Mouse (Mus musculus) neutrophil, adult 5-6 weeks (primary cell): Measurements from ENCODE around the gene Ap2m1. TPM values are rescaled to one million over a fixed set of nuclear protein-coding genes. Genes with fewer than 3 reads are reported as not detected.
"Not testable (repeated sequence)": the region's sequence is repeated elsewhere in the genome, so short reads cannot be mapped to it uniquely, and the experiment has no call there.

Source experiments
- ATAC-seq: fragments of 151-379, 151-347 bp; 2 replicates; pipeline ENCODE4 v1.8.0; 2017; ENCODE audit warnings: mild to moderate bottlenecking, moderate TSS enrichment; ENCODE audit not compliant: insufficient number of reproducible peaks, poor library complexity, low FRiP score, severe bottlenecking; ENCODE audit errors: extremely low read depth
- total RNA-seq: library from RNA; stranded (forward); fragments of 200-1000 nt; gene quantifications from 2 replicates; pipeline ENCODE4 v1.2.3, GENCODE M21; 2017

Ap2m1 gene
- 176 and 177 TPM in 2 replicates for total RNA-seq

DNA sequence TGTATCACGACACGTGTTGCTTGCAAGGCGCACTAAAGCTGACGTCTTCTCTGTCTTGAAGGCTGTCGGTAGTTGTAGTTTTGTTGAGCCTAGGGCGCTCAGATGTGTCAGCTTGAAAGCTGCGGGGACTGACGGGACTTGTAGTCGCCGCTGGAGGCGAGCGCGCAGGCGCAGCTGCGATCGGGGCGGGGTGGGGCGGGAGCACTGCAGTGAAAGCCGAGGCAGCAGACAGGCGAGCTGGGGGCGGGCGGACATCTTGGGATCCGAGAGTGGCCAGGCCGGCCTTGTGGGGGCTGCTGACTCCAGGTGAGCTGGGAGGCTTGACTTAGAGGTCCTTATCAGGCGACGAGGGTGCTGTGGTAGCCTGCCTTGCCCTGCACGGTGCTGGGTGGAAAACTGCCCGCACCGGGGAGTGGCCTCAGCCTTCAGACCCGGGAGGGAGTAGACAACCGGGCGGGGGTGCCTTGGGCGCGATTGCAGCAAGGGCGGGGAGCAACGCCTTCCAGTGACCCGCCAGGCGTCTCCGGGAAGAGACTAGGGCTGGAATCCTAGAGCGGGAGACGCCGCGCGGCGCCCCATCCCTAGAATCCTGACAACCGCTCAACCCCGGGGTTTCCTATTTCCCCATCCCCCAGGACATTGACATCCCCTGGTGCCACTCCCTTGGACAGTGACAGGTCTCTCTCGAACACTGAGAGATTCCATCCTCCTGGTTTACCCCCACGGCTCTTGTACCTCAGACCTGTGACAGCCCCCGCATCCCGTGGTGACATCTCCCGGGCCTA, at the start of gene Ap2m1:
TSS of gene Ap2m1 (plus strand) at position 183 of the 785 bp plus-strand sequence.
- ATAC-seq, result peak; percentile 99

DNA sequence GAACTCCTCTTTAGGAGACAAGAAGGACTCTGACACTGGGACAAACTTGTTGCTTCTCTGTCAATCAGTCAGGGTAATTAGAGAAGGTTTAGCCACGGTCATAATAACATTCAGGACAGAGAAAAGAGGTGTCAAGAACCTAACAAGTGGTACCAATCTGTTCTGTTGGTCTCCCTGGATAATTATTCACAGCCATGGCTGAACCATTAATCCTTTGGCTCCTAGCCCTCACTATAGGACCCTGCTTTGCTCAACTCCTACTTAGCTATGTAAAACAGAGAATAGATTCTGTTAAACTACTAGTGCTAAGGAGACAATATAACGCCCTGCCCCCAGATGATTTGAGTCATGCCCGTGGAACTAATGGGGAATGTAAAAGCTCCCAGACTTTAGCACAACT, 49.2 kb upstream of the Ap2m1 start:
- ATAC-seq, result no peak

DNA sequence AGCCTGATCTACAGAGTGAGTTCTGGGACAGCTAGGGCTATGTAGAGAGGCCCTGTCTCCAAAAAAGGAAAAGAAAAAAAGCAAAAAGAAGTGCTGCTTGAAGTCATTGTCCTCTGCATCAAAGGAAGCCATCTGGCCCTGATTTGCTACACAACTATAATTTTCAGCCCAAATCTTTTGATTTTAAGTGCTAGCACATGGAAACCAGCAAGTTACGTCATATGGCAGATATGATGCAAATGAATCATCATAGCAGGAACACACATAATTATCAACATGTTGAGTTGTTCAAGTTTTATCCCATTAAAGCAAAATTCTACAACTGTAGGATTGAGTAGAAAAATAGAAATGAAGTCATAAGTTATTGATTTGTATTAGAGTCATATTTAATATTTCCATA, 47.1 kb upstream of the Ap2m1 start:
- ATAC-seq, result no peak

DNA sequence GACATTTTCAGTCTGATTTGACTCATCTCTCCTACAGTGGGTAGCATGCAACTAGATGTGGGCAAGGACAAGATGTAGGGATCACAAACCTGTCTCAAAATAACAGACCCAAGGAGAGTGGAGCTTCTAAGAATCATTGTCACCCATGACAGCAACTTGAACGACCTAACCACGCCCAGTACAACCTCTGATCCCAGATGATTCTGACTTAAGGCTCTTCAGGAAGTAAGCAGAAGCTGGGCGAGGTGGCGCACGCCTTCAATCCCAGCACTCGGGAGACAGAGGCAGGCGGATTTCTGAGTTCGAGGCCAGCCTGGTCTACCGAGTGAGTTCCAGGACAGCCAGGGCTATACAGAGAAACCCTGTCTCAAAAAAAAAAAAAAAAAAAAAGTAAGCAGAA, 46.5 kb upstream of the Ap2m1 start:
- not testable (repeated sequence) for ATAC-seq

DNA sequence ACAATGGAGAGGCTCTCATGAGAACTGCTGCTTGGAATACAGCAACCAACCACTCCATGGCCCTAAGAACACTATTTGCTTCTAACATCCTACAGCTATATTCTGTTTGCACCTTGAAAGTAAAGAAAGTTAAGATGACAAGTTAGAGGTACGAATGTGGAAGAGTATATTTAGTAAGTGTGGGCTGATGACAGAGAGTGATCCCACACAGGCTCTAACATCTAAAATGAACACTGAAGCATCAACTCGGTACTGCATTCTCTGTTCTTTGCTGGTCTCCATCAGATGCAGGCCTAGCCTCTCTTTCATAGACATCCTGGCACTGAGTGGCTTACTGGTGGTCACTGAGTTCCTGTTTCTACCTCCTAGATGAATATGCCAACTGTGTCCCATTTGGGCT, 46.0 kb upstream of the Ap2m1 start:
- ATAC-seq, result no peak

DNA sequence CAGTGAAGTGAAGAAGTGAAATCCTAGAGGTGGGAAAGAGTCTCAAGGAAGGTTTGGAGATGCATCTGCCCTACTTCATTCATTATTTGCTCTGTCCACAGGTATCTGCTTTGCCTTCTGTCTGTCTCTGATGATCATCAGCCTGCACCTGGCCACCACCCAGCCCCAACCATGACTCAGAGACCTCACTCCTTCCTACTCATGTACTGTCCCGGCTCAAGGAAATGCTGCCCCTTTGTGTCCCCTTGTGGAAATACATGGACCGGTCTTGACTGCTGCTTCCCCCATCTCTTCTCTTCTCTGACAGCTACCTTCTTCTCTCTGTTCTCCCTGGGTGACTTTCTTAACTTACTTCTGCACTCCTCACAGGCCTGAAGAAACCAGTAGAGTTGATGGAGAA, 44.7 kb upstream of the Ap2m1 start:
- no peak for ATAC-seq

DNA sequence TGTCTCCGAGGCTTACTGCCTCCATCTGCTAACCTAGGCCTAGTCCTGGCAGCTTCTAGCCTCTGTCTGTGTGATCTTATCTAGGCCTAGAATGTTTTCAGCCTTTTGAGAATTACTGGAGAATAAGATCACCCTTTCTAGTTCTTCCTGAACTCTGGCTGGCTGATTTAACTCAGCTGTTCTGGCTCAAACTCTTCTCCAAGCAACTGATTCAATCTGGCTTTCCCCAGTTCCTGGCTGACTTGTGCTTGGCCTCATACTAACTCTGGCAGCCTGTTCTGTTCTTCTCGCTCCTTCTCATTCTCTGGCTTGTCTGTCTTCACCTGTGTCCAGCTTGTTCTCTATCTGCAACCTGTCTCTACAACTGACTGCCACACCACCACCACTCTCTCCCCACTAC, 44.0 kb upstream of the Ap2m1 start:
- no peak for ATAC-seq

DNA sequence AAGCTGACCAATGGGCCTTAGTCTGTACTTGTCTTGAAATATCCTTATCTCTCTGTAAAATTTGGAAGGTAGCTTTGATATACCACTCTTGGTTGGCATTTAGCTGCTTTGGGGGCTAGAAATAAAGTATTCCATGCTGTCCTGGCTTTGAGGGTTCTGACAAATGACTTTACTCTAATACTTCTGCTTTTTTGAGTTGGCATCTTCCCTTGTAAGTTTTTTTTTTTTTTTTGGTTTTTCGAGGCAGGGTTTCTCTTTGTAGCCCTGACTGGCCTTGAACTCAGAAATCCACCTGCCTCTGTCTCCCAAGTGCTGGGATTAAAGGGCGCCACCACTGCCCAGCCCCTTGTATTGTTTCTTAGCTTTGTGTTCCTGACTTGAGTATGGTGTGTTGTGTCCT, 41.8 kb upstream of the Ap2m1 start:
- ATAC-seq, result no peak

DNA sequence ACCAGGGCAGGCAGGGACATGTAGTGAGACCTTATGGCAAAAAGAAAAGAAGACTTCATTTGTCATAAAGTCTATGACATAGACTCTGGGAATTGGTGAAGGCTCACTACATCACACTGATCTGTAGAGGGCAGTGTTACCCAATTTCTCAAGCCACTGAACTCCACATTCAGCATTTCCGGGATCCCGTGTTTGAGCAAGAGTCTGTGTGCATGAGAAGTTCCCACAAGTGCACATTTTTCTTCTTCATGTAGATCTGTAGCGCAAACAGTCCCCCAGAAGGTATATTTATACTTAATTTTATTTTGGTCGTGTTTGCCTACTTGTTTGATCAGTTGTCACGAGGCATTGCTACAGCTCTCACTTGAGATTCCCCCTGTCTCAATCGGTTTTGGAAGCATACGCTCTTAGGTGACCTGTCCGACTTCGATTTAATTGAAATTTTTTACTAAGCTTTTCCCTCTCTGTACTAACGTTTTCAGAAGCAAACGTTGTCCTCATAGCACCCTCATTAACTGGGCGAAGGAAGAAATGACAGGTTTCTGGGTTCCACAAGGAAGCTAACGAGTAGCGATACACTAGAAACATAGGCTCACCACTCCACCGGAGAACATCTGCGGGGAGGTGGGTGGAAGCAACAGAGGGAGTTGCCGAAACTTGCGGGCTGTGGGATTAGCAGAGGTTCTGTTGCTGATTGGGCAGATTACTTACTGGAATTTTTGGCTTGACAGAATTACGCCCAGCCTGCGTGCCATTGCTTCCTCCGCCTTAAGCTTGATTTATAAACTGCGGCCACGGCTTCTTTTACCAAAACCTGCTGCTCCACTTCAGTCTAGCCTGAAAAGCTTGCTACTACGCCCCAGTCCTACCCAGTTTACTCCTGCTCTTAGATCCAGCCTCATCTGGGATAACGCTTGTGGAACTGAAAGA, 38.3 kb upstream of the Ap2m1 start:
- ATAC-seq, result peak; percentile 77

DNA sequence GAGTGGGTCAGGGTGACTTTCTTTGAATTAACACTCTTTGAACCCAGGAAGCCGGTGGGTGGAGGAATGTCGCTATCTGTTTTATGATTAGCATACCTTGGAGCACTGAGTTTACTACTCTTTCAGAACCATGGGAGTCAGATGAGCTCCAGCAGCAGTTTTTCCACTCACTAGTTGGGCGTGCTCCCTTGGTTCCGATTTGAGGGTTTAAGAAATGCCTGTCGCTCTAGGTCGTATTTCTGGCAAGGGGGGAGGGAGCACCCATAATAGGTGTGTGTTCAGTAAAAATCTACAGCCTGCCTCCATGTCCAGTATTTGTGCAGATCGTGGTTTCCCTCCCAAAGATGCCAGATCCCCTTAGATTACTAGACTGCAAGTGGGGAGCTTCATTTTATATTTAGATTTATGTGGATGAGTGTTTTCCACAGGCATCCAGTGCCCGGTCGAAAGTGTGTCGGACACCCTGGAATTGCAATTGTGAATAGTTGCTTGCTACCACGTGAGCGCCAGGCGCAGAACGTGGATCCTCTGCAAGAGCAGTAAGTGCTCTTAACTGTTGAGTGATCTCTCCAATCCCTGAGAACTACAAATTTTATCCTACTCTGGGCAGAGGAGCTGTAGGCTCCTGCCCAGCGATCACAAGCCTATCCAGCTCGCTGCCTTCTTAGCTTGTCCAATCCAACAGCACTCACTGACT, 37.1 kb upstream of the Ap2m1 start:
- ATAC-seq, result no peak

DNA sequence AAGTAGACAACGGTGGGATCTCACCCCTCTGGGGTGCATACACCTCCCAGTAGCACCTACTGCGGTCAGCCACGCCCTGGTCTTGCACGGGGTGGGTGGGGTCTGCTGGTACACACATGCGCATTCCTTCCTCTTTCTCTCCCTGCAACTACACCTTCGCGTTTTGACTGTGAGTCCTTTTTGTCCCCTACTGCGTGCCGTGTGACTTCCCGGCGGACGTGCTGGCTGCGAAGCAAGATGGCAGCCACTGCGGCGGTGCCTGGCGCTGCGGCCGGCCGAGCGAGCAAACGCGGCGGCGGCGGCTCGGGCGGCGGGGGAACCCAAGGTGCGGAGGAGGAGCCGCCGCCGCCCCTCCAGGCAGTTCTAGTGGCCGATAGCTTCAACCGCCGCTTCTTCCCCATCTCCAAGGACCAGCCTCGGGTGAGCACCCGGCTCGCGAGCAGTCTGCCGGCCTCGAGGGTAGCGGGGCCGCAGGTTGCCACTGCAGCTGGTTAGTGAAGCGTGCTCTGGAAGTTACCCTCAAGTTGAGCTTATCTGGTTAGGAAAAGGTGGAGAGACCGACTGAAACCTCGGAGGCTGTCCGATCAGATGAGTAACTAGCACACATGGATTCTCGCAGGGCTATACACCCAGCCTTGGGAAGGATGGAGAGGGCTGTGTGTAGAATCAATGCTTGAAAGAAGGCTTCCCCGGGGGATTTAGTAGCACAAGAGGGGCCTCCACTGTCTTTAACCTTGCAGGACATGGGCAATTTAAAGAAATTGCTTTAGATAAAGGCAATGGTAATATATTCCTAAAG, 36.4 kb upstream of the Ap2m1 start, which contains the start of gene Eif2b5:
TSS of gene Eif2b5 (plus strand) at position 141 of the 799 bp plus-strand sequence.
- ATAC-seq, result peak; percentile 93

DNA sequence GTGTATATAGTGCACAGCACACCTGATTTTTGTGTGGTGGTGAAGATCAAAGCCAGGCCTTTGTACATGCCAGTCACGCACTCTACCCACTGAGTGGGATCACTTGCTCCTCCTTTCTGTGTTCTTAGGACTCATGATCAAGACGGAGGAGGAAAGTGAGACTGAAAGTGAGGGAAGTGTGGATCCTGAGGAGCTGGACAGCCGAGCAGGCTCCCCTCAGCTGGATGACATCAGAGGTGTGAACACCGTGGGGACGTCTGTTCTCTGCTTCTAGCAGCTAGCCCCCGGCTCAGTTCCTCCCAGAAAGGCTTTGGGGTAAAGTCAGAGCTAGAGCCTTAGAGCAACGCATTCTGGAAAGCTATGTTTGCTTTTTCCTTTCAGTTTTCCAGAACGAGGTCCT, 29.3 kb upstream of the Ap2m1 start:
- ATAC-seq, result no peak

DNA sequence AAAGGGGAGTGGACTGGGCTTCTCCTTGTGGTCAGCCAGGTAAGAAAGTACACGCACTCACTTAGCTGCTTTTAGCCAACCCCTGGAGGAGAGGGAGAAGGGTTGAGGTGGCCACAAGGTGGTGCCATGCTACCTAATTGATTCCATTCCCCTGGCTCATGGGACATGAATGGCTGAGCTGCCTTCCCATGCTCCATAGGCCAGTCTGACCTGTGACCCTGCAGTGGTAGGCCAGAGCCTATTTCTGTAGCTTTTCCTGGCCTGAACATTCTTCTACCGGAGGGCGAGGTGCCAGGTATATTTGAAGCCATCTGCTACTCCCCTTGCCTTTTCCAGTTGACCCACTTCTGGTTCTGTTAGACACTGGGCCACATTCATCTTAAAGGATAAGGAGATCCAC, 25.9 kb upstream of the Ap2m1 start:
- ATAC-seq, result no peak

DNA sequence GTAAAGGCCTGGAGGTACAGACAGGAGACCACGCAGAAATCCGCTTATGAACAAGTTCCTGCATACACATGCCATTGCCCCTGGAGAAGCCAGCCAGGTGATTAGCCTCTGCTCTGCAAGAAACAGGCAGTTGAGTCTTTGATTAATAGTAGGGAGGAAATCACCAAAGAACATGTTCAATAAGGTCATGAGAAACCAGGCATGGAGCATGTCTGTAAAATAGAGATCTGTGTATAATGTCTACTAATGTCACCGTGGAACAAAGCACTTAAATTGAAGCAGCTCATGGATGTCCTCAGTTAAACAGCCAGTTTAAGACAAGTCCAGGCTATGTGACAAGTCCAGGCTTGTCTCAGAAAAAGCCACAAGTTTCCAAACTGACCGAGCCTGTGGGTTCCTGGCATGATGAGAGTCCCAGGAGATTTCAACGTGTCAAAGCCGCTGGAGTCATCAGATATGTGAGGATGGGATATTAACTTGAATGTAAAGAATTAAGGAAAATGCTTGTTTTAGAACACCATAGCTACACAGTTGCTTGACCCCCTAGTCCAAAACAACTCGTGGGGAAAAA, 23.9 kb upstream of the Ap2m1 start:
- ATAC-seq, result no peak

DNA sequence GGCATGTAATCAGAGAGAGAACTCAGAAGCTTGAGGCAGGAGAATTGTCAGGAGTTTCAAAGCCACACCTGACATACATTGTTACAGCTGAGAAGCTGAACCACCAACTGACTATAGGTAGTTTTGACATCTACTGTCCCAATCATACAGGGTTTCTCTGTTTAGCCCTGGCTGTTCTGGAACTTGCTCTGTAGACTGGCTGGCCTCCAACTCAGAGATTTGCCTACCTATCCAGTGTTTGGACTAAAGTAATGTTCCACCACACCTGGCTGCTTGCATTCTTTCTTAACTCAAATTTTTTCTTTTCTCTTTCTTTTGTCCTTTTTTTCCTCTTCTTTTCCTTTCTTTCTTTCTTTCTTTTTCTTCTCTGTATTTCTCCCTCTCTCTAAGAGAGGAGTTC, 19.2 kb upstream of the Ap2m1 start:
- ATAC-seq, result no peak

DNA sequence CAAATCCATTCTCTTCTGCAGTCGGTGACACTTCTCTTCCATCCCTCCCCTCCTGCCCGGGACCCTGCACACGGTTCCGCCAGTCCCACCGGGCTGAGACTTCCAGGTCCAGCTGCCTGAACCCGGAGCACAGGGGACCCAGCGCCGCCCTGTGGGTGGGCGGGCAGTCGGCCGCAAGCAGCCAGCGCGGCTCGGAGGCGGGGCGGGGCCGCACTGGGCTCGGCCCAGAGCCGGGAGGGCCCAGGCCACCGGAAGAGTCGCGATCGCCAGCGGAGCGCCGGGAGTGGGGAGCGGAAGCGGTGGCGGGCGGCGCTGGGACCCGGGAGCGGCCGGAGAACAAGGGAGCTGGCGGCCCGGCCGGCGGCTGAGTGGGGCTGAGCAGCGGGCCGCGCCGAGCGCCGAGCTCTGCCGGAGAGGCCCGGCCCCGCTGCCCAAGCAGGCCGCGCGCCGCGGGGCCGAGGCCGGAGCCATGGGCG, 18.5 kb upstream of the Ap2m1 start, which contains the start of gene Dvl3:
TSS of gene Dvl3 (plus strand) at position 257 of the 476 bp plus-strand sequence.
- peak; percentile 77 for ATAC-seq

DNA sequence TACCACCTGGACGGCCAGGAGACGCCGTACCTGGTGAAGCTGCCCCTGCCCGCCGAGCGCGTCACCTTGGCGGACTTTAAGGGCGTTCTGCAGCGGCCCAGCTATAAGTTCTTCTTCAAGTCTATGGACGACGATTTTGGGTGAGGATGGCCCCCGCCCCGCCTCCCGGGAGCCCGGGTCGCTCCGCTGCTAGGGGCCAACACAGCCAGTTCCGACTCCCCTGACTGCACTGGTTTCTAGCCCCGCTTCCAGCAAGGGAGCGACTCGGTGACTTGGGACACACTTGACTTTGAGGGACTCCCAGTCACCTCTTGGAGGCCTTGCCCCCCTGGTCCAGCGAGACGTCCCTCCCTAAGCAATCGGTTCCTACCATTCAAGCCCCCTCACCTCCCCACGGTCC, 18.1 kb upstream of the Ap2m1 start:
- no peak for ATAC-seq

DNA sequence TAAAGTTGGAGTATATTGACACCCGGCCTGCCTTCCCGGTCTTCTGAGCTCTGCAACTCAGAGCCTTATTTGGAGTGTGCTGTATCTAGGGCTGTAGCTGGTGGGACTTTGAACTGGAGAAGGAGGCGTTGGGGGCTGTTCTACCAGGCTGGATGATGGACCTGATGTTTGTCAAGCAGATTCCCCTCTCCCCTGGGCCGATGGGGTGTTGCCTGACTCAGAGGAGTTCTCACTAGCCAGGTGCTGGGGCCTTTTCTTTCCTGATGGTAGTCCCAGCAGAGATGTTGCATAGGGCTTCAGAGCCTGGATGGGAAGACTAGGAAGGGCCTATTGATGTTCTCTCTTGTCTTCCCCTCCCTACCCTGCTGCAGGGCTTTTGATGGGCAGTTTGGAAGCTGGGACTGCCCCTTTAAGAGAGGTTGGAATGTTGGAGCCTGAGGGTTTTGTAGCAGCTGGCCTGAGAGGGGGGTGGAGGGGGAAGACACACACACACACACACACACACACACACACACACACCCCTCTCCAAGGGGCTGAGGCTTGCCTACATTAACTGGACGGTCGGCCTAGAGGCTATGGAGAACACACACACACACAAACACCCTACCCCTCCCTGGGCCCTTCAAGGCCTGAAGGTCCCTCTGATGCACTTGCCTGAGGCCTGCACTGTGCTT, 17.4 kb upstream of the Ap2m1 start:
- ATAC-seq, result no peak
